Mouse (Mus musculus): ENCODE data around the gene Fhl2.

Fhl2 gene

DNA sequence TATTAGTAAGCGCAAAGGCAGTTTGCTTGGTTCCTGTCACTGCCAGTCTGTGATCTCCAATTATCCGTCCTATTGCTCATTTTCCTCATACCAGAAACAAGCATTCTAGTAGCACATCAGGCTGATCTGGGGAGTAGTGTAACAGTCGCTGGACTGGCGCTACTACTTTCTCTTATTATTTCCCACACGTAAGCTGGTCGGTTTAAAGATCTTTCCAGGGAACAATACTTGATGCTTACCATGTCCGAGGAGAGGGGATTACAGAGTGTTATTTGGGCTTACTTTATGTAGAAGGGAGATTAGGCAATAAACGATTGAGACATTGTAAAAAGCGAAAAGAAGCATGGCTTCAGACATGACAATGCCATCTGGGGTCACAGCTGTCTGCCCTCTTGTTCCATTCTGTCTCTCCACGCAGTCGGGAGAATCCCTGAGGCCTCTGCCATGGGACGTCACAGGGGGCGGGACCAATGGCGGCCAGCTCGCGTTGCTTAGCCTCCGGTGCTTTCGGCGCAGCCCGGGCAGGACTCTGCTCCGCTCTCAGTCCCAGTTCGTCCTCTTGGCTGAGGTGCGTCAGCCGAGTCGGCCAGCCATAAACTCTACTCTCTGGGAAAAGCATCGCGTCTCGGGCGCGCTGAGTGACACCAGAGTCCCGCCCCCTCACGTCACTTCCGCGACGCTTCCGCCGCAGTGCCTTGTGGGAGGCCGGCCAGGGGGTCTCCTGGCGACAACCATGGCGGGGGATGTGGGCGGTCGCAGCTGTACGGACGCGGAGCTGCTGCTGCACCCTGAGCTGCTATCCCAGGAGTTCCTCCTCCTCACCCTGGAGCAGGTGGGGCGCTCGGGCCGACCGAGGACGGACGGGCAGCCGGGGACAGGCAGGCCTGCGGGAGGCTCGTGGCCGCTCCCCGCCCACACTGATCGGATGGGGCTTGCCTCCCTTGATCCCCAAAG is 98.5 kb downstream of the Fhl2 start, which contains the start of the genes Tgfbrap1 and AI597479:
TSS of gene Tgfbrap1 (minus strand) at position 607 of the 954 bp plus-strand sequence.
TSS of gene AI597479 (plus strand) at position 680 of the 954 bp plus-strand sequence.
- DNase-seq = peak; percentile 96 to 97

DNA sequence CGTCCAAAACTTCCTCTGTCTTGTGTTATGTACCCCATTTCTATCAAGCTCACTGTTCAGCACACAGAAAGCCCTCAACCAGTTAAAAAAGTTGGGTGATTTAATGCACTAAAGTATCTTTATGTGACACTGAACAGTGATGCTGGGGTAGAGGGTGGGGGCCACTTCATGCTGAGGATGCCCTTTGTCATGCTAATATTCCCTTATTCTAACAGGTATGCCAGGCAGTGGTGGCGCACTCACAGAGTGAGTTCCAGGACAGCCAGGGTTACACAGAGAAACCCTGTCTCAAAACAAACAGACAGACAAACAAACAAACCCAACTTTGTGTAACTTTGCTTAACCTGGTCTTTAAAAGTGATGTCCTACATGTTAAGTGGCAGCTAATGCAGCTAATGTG is 102.6 kb downstream of the Fhl2 start:
- no peak for DNase-seq

DNA sequence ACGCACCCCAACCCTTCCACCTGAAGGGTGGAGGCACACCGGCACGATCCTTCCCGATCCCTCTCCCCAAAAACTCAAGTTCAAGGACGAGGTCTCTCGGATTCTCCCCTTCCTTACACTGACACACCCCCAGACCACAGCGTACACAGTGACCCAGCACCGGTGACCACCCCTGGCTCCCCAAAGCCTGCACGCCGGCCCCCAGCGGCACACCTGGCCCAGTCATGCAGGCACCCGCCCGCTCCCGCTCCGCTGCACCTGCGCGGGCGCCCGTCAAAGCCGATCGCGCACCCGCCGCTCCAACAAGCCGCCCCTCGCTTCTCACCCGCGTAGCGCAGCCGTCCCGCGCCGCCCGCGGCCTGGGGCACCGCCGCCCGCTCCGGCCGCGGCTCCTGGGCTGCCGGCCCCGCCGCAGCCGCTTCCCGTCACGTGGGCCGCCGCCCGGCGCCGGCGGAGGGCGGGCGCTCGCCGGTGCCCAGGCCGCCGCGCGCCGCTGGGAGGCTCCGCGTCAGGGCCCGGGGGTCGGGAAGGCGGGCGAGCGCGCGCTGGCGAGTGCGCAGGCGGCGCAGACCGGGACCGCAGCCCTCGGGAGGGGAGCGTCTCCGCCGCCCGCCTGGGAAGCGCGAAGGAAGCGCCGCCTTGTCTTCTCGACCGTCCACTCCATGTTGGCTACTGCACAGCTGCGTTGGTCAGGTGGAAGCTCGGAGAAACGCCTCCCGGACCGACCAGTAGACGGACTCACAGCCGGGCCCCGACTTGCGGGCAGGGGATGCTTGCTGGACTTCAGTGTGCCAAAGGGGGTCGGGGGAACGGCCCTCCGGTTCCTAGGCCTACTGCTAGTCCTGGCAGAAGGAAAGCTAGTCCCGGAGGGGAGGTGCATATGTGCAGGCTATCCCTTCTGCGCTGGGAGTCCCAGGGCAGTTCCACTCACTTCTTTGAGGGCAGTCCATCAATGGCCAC is 104.4 kb downstream of the Fhl2 start:
- peak; percentile 71 to 83 for DNase-seq

DNA sequence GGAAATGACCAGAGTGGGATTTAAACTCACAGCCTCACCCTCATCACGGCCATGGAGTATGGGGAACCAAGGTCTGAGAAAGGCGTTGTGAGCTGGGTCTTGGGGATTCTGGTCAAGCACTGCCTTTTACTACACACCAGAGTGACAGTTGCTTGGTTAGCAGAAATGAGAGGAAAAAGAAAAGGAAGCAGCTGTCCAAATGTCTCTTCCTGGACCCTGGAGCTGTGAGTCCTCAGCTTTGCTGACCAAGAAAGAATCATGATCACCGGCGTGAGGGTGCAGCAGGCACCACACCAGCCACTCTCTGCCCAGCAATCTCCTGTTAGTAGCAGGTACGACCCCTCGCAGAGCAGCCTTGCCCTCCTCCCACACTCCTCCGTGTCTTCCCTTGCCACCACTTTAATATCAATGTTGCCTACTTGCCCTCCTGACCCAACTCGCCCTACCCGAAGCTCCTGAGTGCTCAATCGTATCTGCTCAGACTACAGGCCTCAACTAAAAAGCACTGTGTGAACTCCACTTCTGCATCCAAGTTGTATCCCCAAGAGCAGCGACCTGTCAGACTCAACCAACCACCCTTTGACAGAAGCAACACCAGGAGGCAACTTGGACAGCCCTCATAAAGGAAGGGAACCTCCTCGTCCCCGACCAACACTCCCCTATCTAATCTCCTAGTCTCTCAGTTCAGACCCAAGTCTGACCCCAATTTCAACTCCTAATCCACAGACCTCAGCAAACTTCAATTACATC is 105.3 kb downstream of the Fhl2 start:
- peak in 1 of 2 experiments; percentile 13 for DNase-seq

DNA sequence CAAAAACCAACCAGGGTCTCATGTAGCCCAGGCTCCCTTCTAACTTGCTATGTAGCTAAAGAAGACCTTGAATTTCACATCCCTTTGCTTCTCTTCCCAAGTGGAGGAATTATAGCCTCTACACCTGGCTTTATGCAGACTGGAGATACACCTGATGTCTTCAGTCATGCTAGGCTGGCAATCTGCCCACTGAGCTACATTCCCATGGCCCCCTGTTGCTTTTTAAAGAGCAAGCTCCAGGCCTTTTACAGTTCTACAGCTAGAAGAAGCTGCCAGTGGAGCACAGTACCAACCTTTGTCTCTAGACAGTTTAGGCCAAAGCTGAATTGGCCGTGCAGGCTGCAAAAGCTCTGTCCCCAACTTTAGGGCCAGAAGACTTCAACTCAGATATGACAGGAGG is 106.4 kb downstream of the Fhl2 start:
- no peak for DNase-seq

DNA sequence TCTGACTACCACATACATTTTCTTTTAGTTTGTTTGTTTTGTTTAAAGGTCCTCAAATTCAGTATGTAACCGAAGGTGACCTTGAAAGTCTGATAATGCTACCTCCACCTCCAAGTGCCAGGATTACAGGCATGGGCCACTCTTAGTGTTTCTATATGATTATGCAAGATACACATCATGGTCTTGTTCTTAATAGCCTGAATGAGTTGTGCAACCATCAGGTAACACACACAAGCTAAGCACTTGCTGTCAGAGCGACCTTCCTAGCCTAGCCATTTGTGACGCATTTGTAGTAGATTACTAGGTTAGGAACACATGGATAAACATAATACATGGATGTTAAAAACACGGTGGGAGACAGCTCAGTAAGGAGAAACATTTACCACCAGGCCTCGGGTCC is 113.8 kb downstream of the Fhl2 start:
- DNase-seq = no peak

DNA sequence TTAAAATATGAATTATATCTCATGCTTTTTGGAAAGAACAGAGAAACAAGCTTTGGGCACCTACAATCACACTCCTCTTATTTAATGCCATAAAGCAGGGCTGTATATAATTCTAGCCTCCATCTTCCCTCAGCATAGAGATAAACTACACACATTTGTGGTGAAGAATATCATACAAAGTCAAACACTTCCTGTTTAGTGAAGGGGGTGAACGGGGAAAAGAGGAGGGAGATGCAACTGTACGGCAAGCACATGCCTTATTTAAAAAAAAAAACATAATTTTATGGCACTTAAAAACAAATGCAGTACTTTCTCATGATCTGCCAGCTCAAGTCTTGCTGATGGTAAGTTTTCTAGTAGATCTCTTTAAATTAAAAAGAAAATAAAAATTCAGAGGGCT is 118.7 kb downstream of the Fhl2 start:
- DNase-seq = no peak

DNA sequence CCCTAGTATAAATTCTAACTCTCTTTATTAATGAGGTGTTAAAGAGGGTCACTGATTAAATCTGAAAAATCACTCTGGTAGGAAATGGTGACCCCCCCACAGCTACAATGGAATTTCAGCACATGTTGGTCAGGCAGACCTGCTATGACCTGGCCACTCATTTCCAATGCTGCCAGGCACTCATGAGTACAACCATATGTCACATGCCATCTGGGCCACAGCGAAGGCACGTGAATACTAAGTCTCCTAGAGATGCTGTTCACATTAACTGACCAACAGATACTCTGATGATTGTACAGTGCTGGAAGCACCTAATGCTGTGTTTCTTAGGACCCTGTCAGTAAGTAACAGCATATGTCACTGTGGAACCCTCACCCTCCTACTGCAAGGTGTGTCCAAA is 122.0 kb downstream of the Fhl2 start:
- DNase-seq = no peak
